Mouse (Mus musculus): ENCODE measurements around the gene Esp38. TPM values are rescaled to one million over a fixed set of nuclear protein-coding genes. Genes with fewer than 3 reads are reported as not detected.
"Not testable (repeated sequence)": the region's sequence is repeated elsewhere in the genome, so short reads cannot be mapped to it uniquely, and the experiment has no call there.

Gene Esp38
- polyA plus RNA-seq (2015; fragmentation: Nextera tagmentation; extraction: Ambion mirVana), result not detected in 2 replicates

- no peak for ATAC-seq (ENCODE audit: low read depth)
- no peaks in the 10 kb centered on the region for H3K36me3 ChIP-seq (ENCODE audit: control insufficient read depth, insufficient read depth, low read length)
- H3K27ac ChIP-seq (ENCODE audit: low read length), result no peak within 1 kb of the TSS
- no peaks in the 10 kb centered on the region for H3K9me3 ChIP-seq (ENCODE audit: control insufficient read depth, low read length)
- H3K4me2 ChIP-seq (ENCODE audit: low read depth, low read length), result no peak within 1 kb of the TSS
- H3K4me3 ChIP-seq (ENCODE audit: low read length), result no peak within 1 kb of the TSS
- no peaks in the 10 kb centered on the region for H3K27me3 ChIP-seq (ENCODE audit: control insufficient read depth, insufficient read depth, low read depth, low read length)
- WGBS, result 68% methylated on average over 3 of the region's 3 CpGs
- H3K9ac ChIP-seq (ENCODE audit: low read length), result no peak within 1 kb of the TSS
- H3K4me1 ChIP-seq (replicated peaks; ENCODE audit: control insufficient read depth, insufficient read depth, low read length), result no peaks in the 10 kb centered on the region
Measured at GRCm38 (mm10) chr17:39950220-39950619, at the start of gene Esp38. Gene Esp38, plus strand, starts transcription at chr17:39950520.

GRCm38 (mm10) chr17:39902928-39903545, 47.3 kb upstream of the Esp38 start:
- not testable (repeated sequence) for H3K4me3 ChIP-seq (ENCODE audit: low read length); H3K27ac ChIP-seq (ENCODE audit: low read length); H3K4me2 ChIP-seq (ENCODE audit: low read depth, low read length); H3K9me3 ChIP-seq (ENCODE audit: control insufficient read depth, low read length); H3K27me3 ChIP-seq (ENCODE audit: control insufficient read depth, insufficient read depth, low read depth, low read length); H3K9ac ChIP-seq (ENCODE audit: low read length); ATAC-seq (ENCODE audit: low read depth); H3K36me3 ChIP-seq (ENCODE audit: control insufficient read depth, insufficient read depth, low read length); H3K4me1 ChIP-seq (replicated peaks; ENCODE audit: control insufficient read depth, insufficient read depth, low read length)
- 43% methylated on average over 8 of the region's 8 CpGs for WGBS

Other genes with a start within 250 kb of the Esp38 start
- gene AC192777.2, start 144.9 kb downstream of the Esp38 start, polyA plus RNA-seq (2015; fragmentation: Nextera tagmentation; extraction: Ambion mirVana), result not detected in 2 replicates

All from lung, embryonic 16.5 days (tissue).